Mouse (Mus musculus): Measurements from ENCODE around the gene Akna.

- TF ChIP-seq POLR2A (IDR thresholded peaks at IDR 0.05; ENCODE audit: control insufficient read depth, low read depth, low read length) (no peak), CTCF (IDR thresholded peaks at IDR 0.05; ENCODE audit: control insufficient read depth, insufficient read depth, insufficient replicate concordance, low read depth, low read length) (no peak)
Measured at GRCm38 (mm10) chr4:63338414-63339076, 64.6 kb downstream of the Akna start.
